Mouse (Mus musculus): ENCODE results near the gene Rbm19. TPM values are rescaled to one million over a fixed set of nuclear protein-coding genes. Genes with fewer than 3 reads are reported as not detected.

Gene Rbm19
- polyA plus RNA-seq, 1 experiment from 2014 or later, result 27.0 TPM

DNA sequence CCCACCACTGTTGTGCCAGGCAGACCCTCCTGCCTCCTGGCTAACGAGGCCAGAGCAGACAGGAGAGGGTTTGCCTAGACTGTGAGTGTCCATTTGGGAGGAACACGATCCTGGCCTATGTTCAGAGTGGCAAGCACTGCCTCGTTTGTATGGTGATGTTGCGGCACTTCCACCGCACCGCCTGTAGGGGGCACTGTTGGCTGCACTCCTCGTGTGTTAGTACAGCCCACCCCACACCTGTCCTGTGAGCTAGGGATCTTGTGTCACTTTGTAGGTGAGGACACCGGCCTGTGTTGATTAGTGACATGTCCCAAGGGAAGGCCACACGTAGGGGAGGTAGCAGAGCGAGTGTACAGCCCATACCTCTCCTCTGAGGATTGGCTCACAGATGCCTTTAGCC lies 11.4 kb downstream of the Rbm19 start:
- 55% methylated on average over 10 of the region's 10 CpGs for WGBS
- no peaks in the 10 kb centered on the region for H3K27me3 ChIP-seq (ENCODE audit: control insufficient read depth, insufficient read depth, low read length)
- no peak overlapping the region for H3K4me3 ChIP-seq (ENCODE audit: low read depth, low read length)
- no peak overlapping the region for H3K9ac ChIP-seq (replicated peaks; ENCODE audit: low read length)
- H3K4me1 ChIP-seq (ENCODE audit: control insufficient read depth, insufficient read depth, low read length), result no peaks in the 10 kb centered on the region
- peaks cover 5% of the 10 kb centered on the region for H3K36me3 ChIP-seq (replicated peaks; ENCODE audit: control insufficient read depth, insufficient read depth, low read depth, low read length)
- peak; percentile 38 for DNase-seq (ENCODE audit: low spot score)
- ATAC-seq (replicated peaks; ENCODE audit: insufficient number of reproducible peaks, low FRiP score, low TSS enrichment, low read depth), result no peak
- no peaks in the 10 kb centered on the region for H3K9me3 ChIP-seq (replicated peaks; ENCODE audit: control insufficient read depth, low read length)
- H3K4me2 ChIP-seq (ENCODE audit: low read depth, low read length), result no peak overlapping the region
- no peak overlapping the region for H3K27ac ChIP-seq (replicated peaks; ENCODE audit: low read depth, low read length)

DNA sequence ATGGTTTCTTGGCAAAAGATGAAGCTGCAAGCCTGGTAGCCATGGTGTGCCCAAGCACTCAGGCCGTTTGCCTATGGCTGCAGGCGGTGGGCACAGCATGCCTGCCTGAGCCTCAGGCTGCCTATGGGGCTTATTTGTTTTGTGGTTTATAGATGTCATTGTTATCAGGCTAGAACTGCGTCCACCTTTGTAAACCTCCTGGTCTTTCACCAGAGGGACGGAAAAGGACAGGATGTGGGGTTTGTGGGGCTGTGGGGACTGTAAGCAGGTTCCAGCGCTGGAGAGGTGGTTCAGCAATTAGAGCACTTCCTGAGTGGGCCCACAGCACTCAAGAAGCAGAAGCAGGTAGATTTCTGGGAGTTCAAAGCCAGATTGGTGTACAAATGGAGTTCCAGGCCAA lies 12.2 kb downstream of the Rbm19 start:
- Histone ChIP-seq H3K4me3 (ENCODE audit: low read depth, low read length) (no peak overlapping the region), H3K9me3 (replicated peaks; ENCODE audit: control insufficient read depth, low read length) (no peaks in the 10 kb centered on the region), H3K36me3 (replicated peaks; ENCODE audit: control insufficient read depth, insufficient read depth, low read depth, low read length) (peaks cover 5% of the 10 kb centered on the region), H3K27ac (replicated peaks; ENCODE audit: low read depth, low read length) (no peak overlapping the region), H3K4me2 (ENCODE audit: low read depth, low read length) (no peak overlapping the region), H3K27me3 (ENCODE audit: control insufficient read depth, insufficient read depth, low read length) (no peaks in the 10 kb centered on the region), H3K9ac (replicated peaks; ENCODE audit: low read length) (no peak overlapping the region), H3K4me1 (ENCODE audit: control insufficient read depth, insufficient read depth, low read length) (no peaks in the 10 kb centered on the region)
- WGBS, result 88% methylated on average over 5 of the region's 5 CpGs
- no peak for DNase-seq (ENCODE audit: low spot score)
- ATAC-seq (replicated peaks; ENCODE audit: insufficient number of reproducible peaks, low FRiP score, low TSS enrichment, low read depth), result no peak

DNA sequence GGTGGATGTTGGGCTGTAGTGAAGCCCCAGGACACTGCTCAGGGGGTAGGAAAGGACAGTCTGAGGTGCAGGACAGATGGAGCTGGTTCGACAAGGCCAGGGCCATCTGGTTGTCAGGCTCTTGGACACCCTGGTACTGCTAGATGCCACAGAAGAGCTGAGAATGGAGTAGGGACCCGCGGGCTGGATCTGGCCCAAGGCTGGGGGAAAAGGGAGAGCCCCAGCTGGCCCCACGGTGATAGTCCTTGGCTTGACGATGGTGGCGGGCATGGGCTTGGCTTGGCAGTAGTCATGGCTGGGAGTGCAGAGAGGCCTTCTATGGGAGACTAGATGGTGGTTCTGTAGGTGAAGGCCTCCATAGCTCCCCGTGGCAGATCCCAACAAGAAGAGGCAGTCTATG lies 12.8 kb downstream of the Rbm19 start:
- Histone ChIP-seq H3K36me3 (replicated peaks; ENCODE audit: control insufficient read depth, insufficient read depth, low read depth, low read length) (peaks cover 5% of the 10 kb centered on the region), H3K4me3 (ENCODE audit: low read depth, low read length) (no peak overlapping the region), H3K4me2 (ENCODE audit: low read depth, low read length) (no peak overlapping the region), H3K27me3 (ENCODE audit: control insufficient read depth, insufficient read depth, low read length) (no peaks in the 10 kb centered on the region), H3K4me1 (ENCODE audit: control insufficient read depth, insufficient read depth, low read length) (no peaks in the 10 kb centered on the region), H3K9ac (replicated peaks; ENCODE audit: low read length) (no peak overlapping the region), H3K27ac (replicated peaks; ENCODE audit: low read depth, low read length) (no peak overlapping the region), H3K9me3 (replicated peaks; ENCODE audit: control insufficient read depth, low read length) (no peaks in the 10 kb centered on the region)
- 94% methylated on average over 7 of the region's 7 CpGs for WGBS
- ATAC-seq (replicated peaks; ENCODE audit: insufficient number of reproducible peaks, low FRiP score, low TSS enrichment, low read depth) (no peak), DNase-seq (ENCODE audit: low spot score) (no peak)

GRCm38 (mm10) chr5:120129761-120130160 lies 13.5 kb downstream of the Rbm19 start:
- no peak for DNase-seq (ENCODE audit: low spot score)
- no peak overlapping the region for H3K4me3 ChIP-seq (ENCODE audit: low read depth, low read length)
- H3K4me1 ChIP-seq (ENCODE audit: control insufficient read depth, insufficient read depth, low read length), result no peaks in the 10 kb centered on the region
- no peak overlapping the region for H3K27ac ChIP-seq (replicated peaks; ENCODE audit: low read depth, low read length)
- no peaks in the 10 kb centered on the region for H3K27me3 ChIP-seq (ENCODE audit: control insufficient read depth, insufficient read depth, low read length)
- no peaks in the 10 kb centered on the region for H3K9me3 ChIP-seq (replicated peaks; ENCODE audit: control insufficient read depth, low read length)
- peaks cover 5% of the 10 kb centered on the region for H3K36me3 ChIP-seq (replicated peaks; ENCODE audit: control insufficient read depth, insufficient read depth, low read depth, low read length)
- no peak overlapping the region for H3K9ac ChIP-seq (replicated peaks; ENCODE audit: low read length)
- 89% methylated on average over 7 of the region's 7 CpGs for WGBS
- no peak for ATAC-seq (replicated peaks; ENCODE audit: insufficient number of reproducible peaks, low FRiP score, low TSS enrichment, low read depth)
- no peak overlapping the region for H3K4me2 ChIP-seq (ENCODE audit: low read depth, low read length)

GRCm38 (mm10) chr5:120130163-120130562 lies 13.9 kb downstream of the Rbm19 start:
- 95% methylated on average over 2 of the region's 2 CpGs for WGBS
- ATAC-seq (replicated peaks; ENCODE audit: insufficient number of reproducible peaks, low FRiP score, low TSS enrichment, low read depth) (no peak), DNase-seq (ENCODE audit: low spot score) (no peak)
- no peaks in the 10 kb centered on the region for H3K4me1 ChIP-seq (ENCODE audit: control insufficient read depth, insufficient read depth, low read length)
- H3K27me3 ChIP-seq (ENCODE audit: control insufficient read depth, insufficient read depth, low read length), result no peaks in the 10 kb centered on the region
- no peaks in the 10 kb centered on the region for H3K9me3 ChIP-seq (replicated peaks; ENCODE audit: control insufficient read depth, low read length)
- H3K27ac ChIP-seq (replicated peaks; ENCODE audit: low read depth, low read length), result no peak overlapping the region
- H3K4me3 ChIP-seq (ENCODE audit: low read depth, low read length), result no peak overlapping the region
- H3K36me3 ChIP-seq (replicated peaks; ENCODE audit: control insufficient read depth, insufficient read depth, low read depth, low read length), result peaks cover 1% of the 10 kb centered on the region
- H3K4me2 ChIP-seq (ENCODE audit: low read depth, low read length), result no peak overlapping the region
- no peak overlapping the region for H3K9ac ChIP-seq (replicated peaks; ENCODE audit: low read length)

- Histone ChIP-seq H3K4me1 (ENCODE audit: control insufficient read depth, insufficient read depth, low read length) (no peaks in the 10 kb centered on the region), H3K9me3 (replicated peaks; ENCODE audit: control insufficient read depth, low read length) (no peaks in the 10 kb centered on the region), H3K36me3 (replicated peaks; ENCODE audit: control insufficient read depth, insufficient read depth, low read depth, low read length) (no peaks in the 10 kb centered on the region), H3K4me3 (ENCODE audit: low read depth, low read length) (no peak overlapping the region), H3K4me2 (ENCODE audit: low read depth, low read length) (no peak overlapping the region), H3K27me3 (ENCODE audit: control insufficient read depth, insufficient read depth, low read length) (no peaks in the 10 kb centered on the region), H3K27ac (replicated peaks; ENCODE audit: low read depth, low read length) (no peak overlapping the region), H3K9ac (replicated peaks; ENCODE audit: low read length) (no peak overlapping the region)
- ATAC-seq (replicated peaks; ENCODE audit: insufficient number of reproducible peaks, low FRiP score, low TSS enrichment, low read depth) (no peak), DNase-seq (ENCODE audit: low spot score) (peak; percentile 57)
- WGBS, result 55% methylated on average over 5 of the region's 5 CpGs
These were observed 15.3 kb downstream of the Rbm19 start for GRCm38 (mm10) chr5:120131600-120131999.

- no peaks in the 10 kb centered on the region for H3K9me3 ChIP-seq (replicated peaks; ENCODE audit: control insufficient read depth, low read length)
- WGBS, result 47% methylated on average over 6 of the region's 6 CpGs
- H3K9ac ChIP-seq (replicated peaks; ENCODE audit: low read length), result no peak overlapping the region
- no peak for ATAC-seq (replicated peaks; ENCODE audit: insufficient number of reproducible peaks, low FRiP score, low TSS enrichment, low read depth)
- H3K36me3 ChIP-seq (replicated peaks; ENCODE audit: control insufficient read depth, insufficient read depth, low read depth, low read length), result no peaks in the 10 kb centered on the region
- H3K4me2 ChIP-seq (ENCODE audit: low read depth, low read length), result no peak overlapping the region
- no peak overlapping the region for H3K27ac ChIP-seq (replicated peaks; ENCODE audit: low read depth, low read length)
- peak; percentile 64 for DNase-seq (ENCODE audit: low spot score)
- no peaks in the 10 kb centered on the region for H3K4me1 ChIP-seq (ENCODE audit: control insufficient read depth, insufficient read depth, low read length)
- H3K4me3 ChIP-seq (ENCODE audit: low read depth, low read length), result no peak overlapping the region
- no peaks in the 10 kb centered on the region for H3K27me3 ChIP-seq (ENCODE audit: control insufficient read depth, insufficient read depth, low read length)
These were observed 17.7 kb downstream of the Rbm19 start for GRCm38 (mm10) chr5:120134000-120134399.

DNA sequence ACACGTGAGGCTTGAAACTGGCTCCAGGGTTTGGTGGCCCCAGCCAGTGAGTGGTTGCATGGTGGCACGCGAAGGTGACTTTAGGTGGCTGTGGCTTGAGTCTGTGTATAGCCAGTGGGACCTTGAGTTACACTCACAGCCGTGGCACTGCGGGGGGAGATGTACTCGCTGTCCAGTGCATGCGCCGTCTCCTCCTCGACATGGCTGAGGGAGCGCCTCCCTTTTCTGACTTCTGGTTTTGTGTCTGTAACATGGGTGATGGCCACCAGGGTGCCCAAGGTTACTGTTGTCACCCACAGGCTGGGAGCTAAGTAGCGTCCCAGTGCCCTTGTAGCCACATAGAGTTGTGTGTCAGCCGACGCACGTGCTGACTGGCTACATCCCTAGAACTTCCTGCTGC lies 19.1 kb downstream of the Rbm19 start:
- DNase-seq (ENCODE audit: low spot score) (no peak), ATAC-seq (replicated peaks; ENCODE audit: insufficient number of reproducible peaks, low FRiP score, low TSS enrichment, low read depth) (no peak)
- H3K9me3 ChIP-seq (replicated peaks; ENCODE audit: control insufficient read depth, low read length), result no peaks in the 10 kb centered on the region
- no peak overlapping the region for H3K27ac ChIP-seq (replicated peaks; ENCODE audit: low read depth, low read length)
- no peak overlapping the region for H3K4me2 ChIP-seq (ENCODE audit: low read depth, low read length)
- H3K4me1 ChIP-seq (ENCODE audit: control insufficient read depth, insufficient read depth, low read length), result no peaks in the 10 kb centered on the region
- 88% methylated on average over 14 of the region's 14 CpGs for WGBS
- H3K4me3 ChIP-seq (ENCODE audit: low read depth, low read length), result no peak overlapping the region
- no peak overlapping the region for H3K9ac ChIP-seq (replicated peaks; ENCODE audit: low read length)
- no peaks in the 10 kb centered on the region for H3K36me3 ChIP-seq (replicated peaks; ENCODE audit: control insufficient read depth, insufficient read depth, low read depth, low read length)
- H3K27me3 ChIP-seq (ENCODE audit: control insufficient read depth, insufficient read depth, low read length), result no peaks in the 10 kb centered on the region
